In genomic region chr4:88876520-88876919, GRCm38 (mm10) we compare ENCODE assay signal across 28 mouse cellular contexts. TPM values are rescaled to one million over a fixed set of nuclear protein-coding genes. Genes with fewer than 3 reads are reported as not detected.
DNase-seq lines count a peak whose midpoint lies in the region; ATAC-seq and TF ChIP-seq lines count a peak whose summit lies in the region.
"Had no signal": no experiment of that assay in that cellular context is flagged by ENCODE, and none has a peak within 500 bp of the region (broad histone marks: within the 10 kb centered on the region; RNA-seq: fewer than 3 reads in every experiment).

No protein-coding gene starts in this region.

- no peaks in the 10 kb centered on the region for H3K27me3 ChIP-seq in intestine, postnatal 0 days (replicated peaks; ENCODE audit: control insufficient read depth, insufficient read depth, low read length)
- H3K27me3 ChIP-seq in intestine, embryonic 15.5 days (replicated peaks): no peaks in the 10 kb centered on the region
- no peaks in the 10 kb centered on the region for H3K27me3 ChIP-seq in myocyte (ENCODE audit: control insufficient read depth, insufficient read depth, insufficient read length)
- H3K27me3 ChIP-seq: forebrain, embryonic 13.5 days; neural tube, embryonic 12.5 days had no signal

- no peak overlapping the region for H3ac ChIP-seq in myocyte (ENCODE audit: control insufficient read depth, insufficient read length)

- H3K4me2 ChIP-seq in intestine, postnatal 0 days (replicated peaks; ENCODE audit: low read depth): no peak overlapping the region
- no peak overlapping the region for H3K4me2 ChIP-seq in intestine, embryonic 15.5 days (replicated peaks)
- peak overlapping the region; percentile 52 for H3K4me2 ChIP-seq in myocyte (ENCODE audit: low read depth)
- H3K4me2 ChIP-seq: forebrain, embryonic 13.5 days; heart, embryonic 13.5 days; hindbrain, embryonic 13.5 days; lung, embryonic 14.5 days; neural tube, embryonic 12.5 days had no signal

- no peak for ATAC-seq in intestine, postnatal 0 days
- ATAC-seq in intestine, embryonic 15.5 days: no peak
- ATAC-seq in monocyte, adult 5-6 weeks (replicated peaks; ENCODE audit: insufficient number of reproducible peaks, low FRiP score, low TSS enrichment, poor library complexity, severe bottlenecking): no peak
- ATAC-seq: forebrain, embryonic 13.5 days had no signal

- 0 out of 2 replicates have a peak overlapping the region, but pooled peaks have one; percentile 75 for H3K27ac ChIP-seq in intestine, postnatal 0 days (ENCODE audit: low read depth, low read length)
- no peak overlapping the region for H3K27ac ChIP-seq in intestine, embryonic 15.5 days
- H3K27ac ChIP-seq: forebrain, embryonic 13.5 days; heart, embryonic 13.5 days; hindbrain, embryonic 13.5 days; left cerebral cortex, adult 2 months; macrophage; midbrain, embryonic 10.5 days; neural tube, embryonic 12.5 days had no signal

- WGBS in intestine, postnatal 0 days: 75% methylated on average over 4 of the region's 4 CpGs
- WGBS in intestine, embryonic 15.5 days: 77% methylated on average over 4 of the region's 4 CpGs

- no peaks in the 10 kb centered on the region for H3K9me3 ChIP-seq in intestine, postnatal 0 days (ENCODE audit: control insufficient read depth)
- H3K9me3 ChIP-seq in intestine, embryonic 15.5 days: no peaks in the 10 kb centered on the region
- H3K9me3 ChIP-seq: forebrain, embryonic 13.5 days; heart, embryonic 13.5 days; hindbrain, embryonic 13.5 days; midbrain, embryonic 10.5 days; neural tube, embryonic 12.5 days had no signal

- H3K79me2 ChIP-seq in myocyte (ENCODE audit: control insufficient read depth, insufficient read depth): no peaks in the 10 kb centered on the region

- peak; percentile 36; the same call in 1 of the 2 replicates for TF ChIP-seq CTCF in intestine, postnatal 0 days (IDR thresholded peaks at IDR 0.05; ENCODE audit: low read depth)

- peak; percentile 78 for DNase-seq in 3T3-L1 (ENCODE audit: low read depth, low spot score)
- DNase-seq in Muller cell, postnatal 12 days (ENCODE audit: inconsistent ontology term): peak; percentile 14
- no peak for DNase-seq in frontal cortex, adult 2 months (ENCODE audit: extremely low spot score in 1 of 2, low spot score in 1 of 2)
- DNase-seq: adrenal gland, adult 2 months; cerebellum, adult 9-11 months; left cerebral cortex, postnatal 4 days; lung, embryonic 14.5 days; thymus, postnatal 4 days had no signal

- H3K4me3 ChIP-seq in intestine, postnatal 0 days (ENCODE audit: low read depth, low read length): no peak overlapping the region
- no peak overlapping the region for H3K4me3 ChIP-seq in intestine, embryonic 15.5 days (replicated peaks)
- H3K4me3 ChIP-seq in myocyte: no peak overlapping the region
- H3K4me3 ChIP-seq: forebrain, embryonic 13.5 days; heart, embryonic 13.5 days; hindbrain, embryonic 13.5 days; left cerebral cortex, adult 2 months; midbrain, embryonic 10.5 days; neural tube, embryonic 12.5 days had no signal

- no peak overlapping the region for H3K9ac ChIP-seq in intestine, postnatal 0 days (ENCODE audit: low read depth, low read length)
- no peak overlapping the region for H3K9ac ChIP-seq in intestine, embryonic 15.5 days
- H3K9ac ChIP-seq: forebrain, embryonic 13.5 days; heart, embryonic 13.5 days; hindbrain, embryonic 13.5 days; lung, embryonic 14.5 days; neural tube, embryonic 12.5 days had no signal

- no peaks in the 10 kb centered on the region for H3K36me3 ChIP-seq in intestine, postnatal 0 days (ENCODE audit: control insufficient read depth, insufficient read depth)
- no peaks in the 10 kb centered on the region for H3K36me3 ChIP-seq in intestine, embryonic 15.5 days
- H3K36me3 ChIP-seq in myocyte (ENCODE audit: control insufficient read depth, insufficient read depth): no peaks in the 10 kb centered on the region
- H3K36me3 ChIP-seq: G1E; heart, embryonic 13.5 days; hindbrain, embryonic 13.5 days; midbrain, embryonic 10.5 days; neural tube, embryonic 12.5 days had no signal

- TF ChIP-seq POLR2A in myocyte (IDR thresholded peaks at IDR 0.05; ENCODE audit: insufficient read length, low read depth): no peak

- no peaks in the 10 kb centered on the region for H3K4me1 ChIP-seq in intestine, postnatal 0 days (replicated peaks; ENCODE audit: control insufficient read depth, insufficient read depth, low read length)
- H3K4me1 ChIP-seq in intestine, embryonic 15.5 days (replicated peaks): no peaks in the 10 kb centered on the region
- H3K4me1 ChIP-seq: forebrain, embryonic 13.5 days; heart, embryonic 13.5 days; hindbrain, embryonic 13.5 days; midbrain, embryonic 10.5 days; neural tube, embryonic 12.5 days had no signal

TF ChIP-seq in myocyte, 11 proteins besides CTCF, POLR2A, EP300 and RAD21:
- TF ChIP-seq SRF (IDR thresholded peaks at IDR 0.05; ENCODE audit: control insufficient read depth, insufficient read length, low read depth) (no peak), TCF12 (IDR thresholded peaks at IDR 0.05; ENCODE audit: insufficient read depth, poor library complexity, severe bottlenecking) (no peak), TCF3 (IDR thresholded peaks at IDR 0.05; ENCODE audit: insufficient read length, low read depth) (no peak), MYOG (IDR thresholded peaks at IDR 0.05; ENCODE audit: control insufficient read depth in 1 of 3, insufficient read depth in 1 of 3, insufficient read length in 2 of 3, low read depth in 2 of 3) (no peak), MAX (IDR thresholded peaks at IDR 0.05; ENCODE audit: low read depth) (no peak), USF1 (IDR thresholded peaks at IDR 0.05; ENCODE audit: low read depth) (no peak), CEBPB (IDR thresholded peaks at IDR 0.05; ENCODE audit: insufficient read depth, poor library complexity, severe bottlenecking) (no peak), MYOD1 (IDR thresholded peaks at IDR 0.05; ENCODE audit: control insufficient read depth in 1 of 3, insufficient read length in 2 of 3, low read depth in 2 of 3) (no peak), REST (IDR thresholded peaks at IDR 0.05; ENCODE audit: insufficient read depth, insufficient read length) (no peak), E2F4 (IDR thresholded peaks at IDR 0.05; ENCODE audit: insufficient read depth) (no peak), POLR2AphosphoS2 (IDR thresholded peaks at IDR 0.05; ENCODE audit: insufficient read length, low read depth) (no peak)

RNA-seq across cellular contexts. Expression of gene Ifne, which starts 3.5 kb away (rescaled TPM):
- not detected in 2 replicates for polyA plus RNA-seq in intestine, postnatal 0 days (2015; fragmentation: Nextera tagmentation; extraction: Ambion mirVana)
- polyA plus RNA-seq in intestine, embryonic 15.5 days (2015; fragmentation: Nextera tagmentation; extraction: Ambion mirVana): not detected in 2 replicates
- polyA plus RNA-seq in myocyte (2012; fragmentation: generic; extraction: Trizol): not detected
- total RNA-seq in monocyte, adult 5-6 weeks (2017): not detected in 3 replicates
- polyA plus RNA-seq in frontal cortex, adult 2 months (2012; rRNA removed): not detected in 2 replicates
- total RNA-seq: adrenal gland, adult 2 months; G1E; heart, postnatal 25 days; left cerebral cortex, adult 2 months; left cerebral cortex, postnatal 4 days; liver, adult 2 months had no signal
- polyA plus RNA-seq: adrenal gland, adult 2 months; brain, embryonic 14.5 days; cortical plate, adult 2 months; embryonic facial prominence, embryonic 11.5 days; forebrain, embryonic 13.5 days; G1E; gonadal fat pad, adult 2 months; heart, embryonic 13.5 days; hindbrain, embryonic 13.5 days; intestine, embryonic 16.5 days; kidney, embryonic 16.5 days; liver, adult 2 months; lung, embryonic 14.5 days; macrophage; midbrain, embryonic 10.5 days; neural tube, embryonic 12.5 days had no signal

RNA-seq across cellular contexts. Expression of gene Ifna1, which starts 26.6 kb away (rescaled TPM):
- not detected in 2 replicates for polyA plus RNA-seq in intestine, postnatal 0 days (2015; fragmentation: Nextera tagmentation; extraction: Ambion mirVana)
- not detected in 2 replicates for polyA plus RNA-seq in intestine, embryonic 15.5 days (2015; fragmentation: Nextera tagmentation; extraction: Ambion mirVana)
- not detected for polyA plus RNA-seq in myocyte (2012; fragmentation: generic; extraction: Trizol)
- not detected in 3 replicates for total RNA-seq in monocyte, adult 5-6 weeks (2017)
- polyA plus RNA-seq in frontal cortex, adult 2 months (2012; rRNA removed): not detected in 2 replicates
- total RNA-seq: adrenal gland, adult 2 months; G1E; heart, postnatal 25 days; left cerebral cortex, adult 2 months; left cerebral cortex, postnatal 4 days; liver, adult 2 months had no signal
- polyA plus RNA-seq: adrenal gland, adult 2 months; brain, embryonic 14.5 days; cortical plate, adult 2 months; embryonic facial prominence, embryonic 11.5 days; forebrain, embryonic 13.5 days; G1E; gonadal fat pad, adult 2 months; heart, embryonic 13.5 days; hindbrain, embryonic 13.5 days; intestine, embryonic 16.5 days; kidney, embryonic 16.5 days; liver, adult 2 months; lung, embryonic 14.5 days; macrophage; midbrain, embryonic 10.5 days; neural tube, embryonic 12.5 days had no signal

RNA-seq across cellular contexts. Expression of gene Ifna4, which starts 34.9 kb away (rescaled TPM):
- not detected in 2 replicates for polyA plus RNA-seq in intestine, postnatal 0 days (2015; fragmentation: Nextera tagmentation; extraction: Ambion mirVana)
- not detected in 2 replicates for polyA plus RNA-seq in intestine, embryonic 15.5 days (2015; fragmentation: Nextera tagmentation; extraction: Ambion mirVana)
- polyA plus RNA-seq in myocyte (2012; fragmentation: generic; extraction: Trizol): not detected
- total RNA-seq in monocyte, adult 5-6 weeks (2017): not detected in 3 replicates
- polyA plus RNA-seq in frontal cortex, adult 2 months (2012; rRNA removed): not detected in 2 replicates
- total RNA-seq: adrenal gland, adult 2 months; heart, postnatal 25 days; left cerebral cortex, adult 2 months; left cerebral cortex, postnatal 4 days; liver, adult 2 months had no signal
- polyA plus RNA-seq: adrenal gland, adult 2 months; brain, embryonic 14.5 days; cortical plate, adult 2 months; embryonic facial prominence, embryonic 11.5 days; forebrain, embryonic 13.5 days; G1E; gonadal fat pad, adult 2 months; heart, embryonic 13.5 days; hindbrain, embryonic 13.5 days; intestine, embryonic 16.5 days; kidney, embryonic 16.5 days; liver, adult 2 months; lung, embryonic 14.5 days; macrophage; midbrain, embryonic 10.5 days; neural tube, embryonic 12.5 days had no signal

RNA-seq across cellular contexts. Expression of gene Ifna5, which starts 41.2 kb away (rescaled TPM):
- polyA plus RNA-seq in intestine, postnatal 0 days (2015; fragmentation: Nextera tagmentation; extraction: Ambion mirVana): not detected in 2 replicates
- polyA plus RNA-seq in intestine, embryonic 15.5 days (2015; fragmentation: Nextera tagmentation; extraction: Ambion mirVana): not detected in 2 replicates
- not detected for polyA plus RNA-seq in myocyte (2012; fragmentation: generic; extraction: Trizol)
- not detected in 3 replicates for total RNA-seq in monocyte, adult 5-6 weeks (2017)
- not detected in 2 replicates for polyA plus RNA-seq in frontal cortex, adult 2 months (2012; rRNA removed)
- total RNA-seq: adrenal gland, adult 2 months; G1E; heart, postnatal 25 days; left cerebral cortex, adult 2 months; left cerebral cortex, postnatal 4 days; liver, adult 2 months had no signal
- polyA plus RNA-seq: adrenal gland, adult 2 months; brain, embryonic 14.5 days; cortical plate, adult 2 months; embryonic facial prominence, embryonic 11.5 days; forebrain, embryonic 13.5 days; G1E; gonadal fat pad, adult 2 months; heart, embryonic 13.5 days; hindbrain, embryonic 13.5 days; intestine, embryonic 16.5 days; kidney, embryonic 16.5 days; liver, adult 2 months; lung, embryonic 14.5 days; macrophage; midbrain, embryonic 10.5 days; neural tube, embryonic 12.5 days had no signal

RNA-seq across cellular contexts. Expression of gene Ifna6, which starts 49.3 kb away (rescaled TPM):
- polyA plus RNA-seq in intestine, postnatal 0 days (2015; fragmentation: Nextera tagmentation; extraction: Ambion mirVana): not detected in 2 replicates
- not detected in 2 replicates for polyA plus RNA-seq in intestine, embryonic 15.5 days (2015; fragmentation: Nextera tagmentation; extraction: Ambion mirVana)
- not detected for polyA plus RNA-seq in myocyte (2012; fragmentation: generic; extraction: Trizol)
- not detected in 3 replicates for total RNA-seq in monocyte, adult 5-6 weeks (2017)
- polyA plus RNA-seq in frontal cortex, adult 2 months (2012; rRNA removed): not detected in 2 replicates
- total RNA-seq: adrenal gland, adult 2 months; G1E; heart, postnatal 25 days; left cerebral cortex, adult 2 months; left cerebral cortex, postnatal 4 days; liver, adult 2 months had no signal
- polyA plus RNA-seq: adrenal gland, adult 2 months; brain, embryonic 14.5 days; cortical plate, adult 2 months; embryonic facial prominence, embryonic 11.5 days; forebrain, embryonic 13.5 days; G1E; gonadal fat pad, adult 2 months; heart, embryonic 13.5 days; hindbrain, embryonic 13.5 days; intestine, embryonic 16.5 days; kidney, embryonic 16.5 days; liver, adult 2 months; lung, embryonic 14.5 days; macrophage; midbrain, embryonic 10.5 days; neural tube, embryonic 12.5 days had no signal

Comparison
In these comparisons a context has a peak if more than half of its experiments do, and no peak if none do; other contexts are left out.
1. DNase-seq: peak in 3T3-L1 (single experiment) and Muller cell, postnatal 12 days (single experiment); none in frontal cortex, adult 2 months (0 of 2).